In genomic region chr6:119848034-119848695, GRCm38 (mm10) we compare ENCODE assay signal across 8 mouse cellular contexts. TPM values are rescaled to one million over a fixed set of nuclear protein-coding genes. Genes with fewer than 3 reads are reported as not detected.
DNase-seq lines count a peak whose midpoint lies in the region; ATAC-seq lines count a peak whose summit lies in the region.

Gene Erc1 (minus strand): TSS chr6:119848167.

- no peaks in the 10 kb centered on the region for H3K36me3 ChIP-seq in heart, embryonic 10.5 days
- H3K36me3 ChIP-seq in kidney, embryonic 15.5 days, result no peaks in the 10 kb centered on the region

- DNase-seq in B cell, adult 2 months, result peak; percentile 88 to 91
- peak; percentile 99 for DNase-seq in brain, adult 2 months (ENCODE audit: low read depth, low spot score)
- DNase-seq in heart, embryonic 10.5 days (ENCODE audit: low spot score), result peak; percentile 97
- peak; percentile 93 for DNase-seq in liver
- peak; percentile 89 to 97 for DNase-seq in spleen, postnatal 4 days (ENCODE audit: low spot score in 2 of 2)

- peak within 1 kb of the TSS; percentile 89 for H3K9ac ChIP-seq in kidney, embryonic 15.5 days

- peak within 1 kb of the TSS; percentile 92 for H3K4me3 ChIP-seq in heart, embryonic 10.5 days
- peak within 1 kb of the TSS; percentile 97 for H3K4me3 ChIP-seq in kidney, embryonic 15.5 days (replicated peaks)

- H3K27ac ChIP-seq in heart, embryonic 10.5 days, result peak within 1 kb of the TSS; percentile 99
- H3K27ac ChIP-seq in kidney, embryonic 15.5 days, result peak within 1 kb of the TSS; percentile 98

- no peaks in the 10 kb centered on the region for H3K9me3 ChIP-seq in heart, embryonic 10.5 days
- no peaks in the 10 kb centered on the region for H3K9me3 ChIP-seq in kidney, embryonic 15.5 days (replicated peaks)

- ATAC-seq in erythroblast, adult 5-6 weeks (replicated peaks; ENCODE audit: low FRiP score, poor library complexity, severe bottlenecking), result peak; percentile 94
- peak; percentile 96 for ATAC-seq in kidney, embryonic 15.5 days (replicated peaks; ENCODE audit: low FRiP score)
- ATAC-seq in monocyte, adult 5-6 weeks (replicated peaks; ENCODE audit: insufficient number of reproducible peaks, low FRiP score, low TSS enrichment, poor library complexity, severe bottlenecking), result peak; percentile 79

- H3K27me3 ChIP-seq in heart, embryonic 10.5 days (ENCODE audit: insufficient read depth, poor library complexity, severe bottlenecking), result no peaks in the 10 kb centered on the region
- H3K27me3 ChIP-seq in kidney, embryonic 15.5 days, result no peaks in the 10 kb centered on the region

- peak within 1 kb of the TSS; percentile 77 for H3K4me2 ChIP-seq in kidney, embryonic 15.5 days

- under 1% methylated on average over 73 of the region's 73 CpGs for WGBS in heart, embryonic 10.5 days
- under 1% methylated on average over 72 of the region's 73 CpGs for WGBS in kidney, embryonic 15.5 days

- peaks cover 15% of the 10 kb centered on the region for H3K4me1 ChIP-seq in heart, embryonic 10.5 days
- peaks cover 18% of the 10 kb centered on the region for H3K4me1 ChIP-seq in kidney, embryonic 15.5 days

RNA-seq across cellular contexts. Expression of gene Erc1, which starts in this region (rescaled TPM):
- total RNA-seq in erythroblast, adult 5-6 weeks (2015; ENCODE audit: low replicate concordance), result 2.5 and 3.3 TPM in 2 replicates
- total RNA-seq in erythroblast, adult 5-6 weeks (2017; ENCODE audit: low replicate concordance), result 10.0 and 17.1 TPM in 2 replicates
- polyA plus RNA-seq in heart, embryonic 10.5 days (2016; fragmentation: Nextera tagmentation; extraction: Ambion mirVana), result 17.6 and 22.5 TPM in 2 replicates
- 18.6 and 19.8 TPM in 2 replicates for polyA plus RNA-seq in kidney, embryonic 15.5 days (2015; fragmentation: Nextera tagmentation; extraction: Ambion mirVana)
- total RNA-seq in monocyte, adult 5-6 weeks (2017), result 4.2 to 6.7 TPM (median 6.1 TPM) in 3 replicates

Comparison
In these comparisons a context has a peak if more than half of its experiments do, and no peak if none do; other contexts are left out.
1. Peak in every context shown above with its lines: DNase-seq, ATAC-seq, H3K4me3 ChIP-seq and H3K27ac ChIP-seq.